Mouse (Mus musculus): ENCODE measurements around the gene Padi4.

Gene Padi4

GRCm38 (mm10) chr4:140740655-140741054 is 33.4 kb downstream of the Padi4 start:
- no peak for DNase-seq (ENCODE audit: low read depth, low spot score)

DNA sequence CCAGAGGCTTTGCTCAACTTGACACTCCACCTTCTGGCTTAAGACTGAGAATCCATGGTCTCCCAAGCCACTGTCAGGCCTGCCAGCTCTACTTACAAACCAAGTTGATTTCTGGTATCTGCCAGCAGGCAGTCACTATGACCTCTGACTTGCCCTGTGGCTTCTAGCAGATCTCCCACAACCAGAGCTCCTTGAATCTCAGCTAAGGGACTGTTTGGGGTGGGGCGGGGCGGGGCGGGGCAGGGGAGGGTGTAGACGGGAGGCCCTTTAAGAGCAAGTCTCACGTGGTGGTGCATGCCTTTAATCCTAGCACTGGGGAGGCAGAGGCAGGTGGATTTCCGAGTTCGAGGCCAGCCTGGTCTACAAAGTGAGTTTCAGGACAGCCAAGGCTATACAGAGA is 41.2 kb downstream of the Padi4 start:
- DNase-seq (ENCODE audit: low read depth, low spot score): no peak

- no peak for DNase-seq (ENCODE audit: low read depth, low spot score)
Measured at GRCm38 (mm10) chr4:140731654-140732053, 42.4 kb downstream of the Padi4 start.

DNA sequence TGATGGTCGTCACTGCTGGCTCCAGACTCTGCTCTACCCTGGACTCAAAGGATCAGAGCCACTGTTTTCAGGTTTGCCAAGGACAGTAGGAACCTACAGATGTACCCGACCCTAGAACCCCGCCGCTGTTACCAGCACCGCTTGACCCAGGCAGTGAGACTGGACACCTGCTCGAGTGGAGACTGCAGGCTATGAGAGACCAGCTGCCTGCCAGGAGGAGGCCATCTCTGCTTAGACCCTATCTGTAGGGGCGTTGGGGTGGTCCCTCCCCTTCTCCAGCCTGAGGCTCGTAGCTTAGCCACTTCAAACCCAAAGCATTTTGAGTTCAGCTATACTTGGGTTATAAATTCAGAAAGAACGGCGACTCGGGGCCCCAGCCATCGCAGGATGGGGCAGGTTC is 47.1 kb downstream of the Padi4 start:
- no peak for DNase-seq (ENCODE audit: low read depth, low spot score)

DNA sequence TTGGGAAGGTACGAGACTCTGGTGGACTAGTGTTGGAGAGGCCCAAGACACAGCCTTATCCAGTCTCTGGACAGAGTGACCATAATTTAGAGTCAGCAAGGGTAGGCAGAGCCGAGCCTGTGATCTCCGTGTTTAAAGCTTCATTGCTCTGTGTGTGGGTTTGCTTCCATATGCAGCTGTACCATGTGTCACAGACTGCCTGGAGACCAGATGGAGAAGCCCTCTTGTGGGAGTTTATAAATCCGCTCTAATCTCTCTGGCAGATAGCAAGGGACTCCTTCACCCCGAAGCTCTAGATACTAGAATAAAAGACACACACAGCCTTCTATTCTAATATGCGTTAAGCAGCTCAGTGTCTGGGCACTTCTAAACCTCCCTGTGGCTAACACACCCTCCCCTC is 49.3 kb downstream of the Padi4 start:
- no peak for DNase-seq (ENCODE audit: low read depth, low spot score)

- peak; percentile 39 for DNase-seq (ENCODE audit: low read depth, low spot score)
Measured at GRCm38 (mm10) chr4:140723801-140724200, 50.2 kb downstream of the Padi4 start.

- DNase-seq (ENCODE audit: low read depth, low spot score): no peak
Measured at GRCm38 (mm10) chr4:140723192-140723591, 50.8 kb downstream of the Padi4 start.

GRCm38 (mm10) chr4:140722710-140723109 is 51.3 kb downstream of the Padi4 start:
- DNase-seq (ENCODE audit: low read depth, low spot score): no peak

GRCm38 (mm10) chr4:140721968-140722490 is 52.0 kb downstream of the Padi4 start:
- DNase-seq (ENCODE audit: low read depth, low spot score): no peak

DNA sequence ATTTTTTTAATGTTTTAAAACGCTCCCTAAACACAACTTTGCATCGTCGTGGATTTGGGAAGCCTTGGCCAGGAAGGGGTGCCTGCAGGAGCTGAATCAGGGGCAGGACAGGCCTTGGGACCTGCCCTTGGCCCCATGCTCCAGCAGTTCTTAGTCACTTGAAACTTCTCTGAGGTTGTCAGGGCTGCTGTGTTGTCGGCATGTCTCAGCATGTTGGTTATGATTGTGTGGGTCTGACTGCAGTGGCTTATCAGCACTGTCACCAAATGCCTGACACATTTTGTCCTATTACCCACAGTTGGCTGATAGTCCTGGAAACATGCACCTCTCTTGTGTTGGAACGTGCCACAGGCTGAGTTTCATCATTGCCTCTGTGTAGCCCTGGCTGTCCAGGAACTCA is 53.9 kb downstream of the Padi4 start:
- DNase-seq (ENCODE audit: low read depth, low spot score): no peak

GRCm38 (mm10) chr4:140718436-140718835 is 55.6 kb downstream of the Padi4 start:
- no peak for DNase-seq (ENCODE audit: low read depth, low spot score)

- DNase-seq (ENCODE audit: low read depth, low spot score): no peak
Measured at GRCm38 (mm10) chr4:140716994-140717393, 57.0 kb downstream of the Padi4 start.

DNA sequence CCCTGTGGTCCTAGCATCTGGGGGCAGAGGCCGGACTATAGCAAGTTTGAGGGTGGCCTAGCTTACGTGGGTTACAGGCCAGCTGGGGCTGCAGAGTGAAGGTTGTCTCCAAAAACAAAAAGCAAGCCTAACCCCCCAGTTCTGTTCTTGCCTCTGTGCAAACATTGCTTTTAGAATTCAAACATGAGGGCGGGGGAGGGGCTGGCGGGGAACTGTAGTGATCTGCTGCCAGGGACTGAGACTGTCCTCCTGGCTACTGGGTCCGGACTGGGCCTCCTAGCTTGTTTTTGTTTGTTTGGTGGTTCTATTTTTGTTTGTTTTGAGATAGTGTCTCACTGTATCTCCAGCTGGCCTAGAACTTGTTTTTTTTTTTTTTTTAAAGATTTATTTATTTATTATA is 59.5 kb downstream of the Padi4 start:
- DNase-seq (ENCODE audit: low read depth, low spot score): no peak

GRCm38 (mm10) chr4:140713480-140714365 is 60.3 kb downstream of the Padi4 start:
- DNase-seq (ENCODE audit: low read depth, low spot score): peak; percentile 76

- DNase-seq (ENCODE audit: low read depth, low spot score): no peak
Measured at GRCm38 (mm10) chr4:140711360-140711759, 62.7 kb downstream of the Padi4 start.

DNA sequence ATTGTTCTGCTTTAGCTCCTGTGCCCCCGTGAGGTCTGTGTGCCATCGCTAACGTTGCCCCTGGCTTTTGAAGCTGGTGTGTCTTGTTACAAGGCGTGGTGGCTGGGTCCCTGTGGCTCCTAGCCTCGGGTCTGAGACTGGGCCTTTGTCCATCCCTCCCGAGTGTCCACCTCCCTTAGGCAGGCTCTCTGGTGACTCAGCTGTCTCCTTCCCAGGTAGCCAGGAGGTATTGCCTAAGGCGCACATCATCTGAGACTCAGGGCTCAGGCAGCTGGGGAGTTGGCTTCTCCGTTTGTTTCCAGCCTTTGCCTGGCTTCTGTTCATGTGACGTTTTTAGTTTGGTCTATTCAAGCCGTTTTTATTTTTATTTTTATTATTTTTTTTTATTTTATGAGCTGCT is 63.3 kb downstream of the Padi4 start:
- DNase-seq (ENCODE audit: low read depth, low spot score): no peak

- no peak for DNase-seq (ENCODE audit: low read depth, low spot score)
Measured at GRCm38 (mm10) chr4:140709617-140710016, 64.4 kb downstream of the Padi4 start.

GRCm38 (mm10) chr4:140709111-140709510 is 64.9 kb downstream of the Padi4 start:
- DNase-seq (ENCODE audit: low read depth, low spot score): no peak

DNA sequence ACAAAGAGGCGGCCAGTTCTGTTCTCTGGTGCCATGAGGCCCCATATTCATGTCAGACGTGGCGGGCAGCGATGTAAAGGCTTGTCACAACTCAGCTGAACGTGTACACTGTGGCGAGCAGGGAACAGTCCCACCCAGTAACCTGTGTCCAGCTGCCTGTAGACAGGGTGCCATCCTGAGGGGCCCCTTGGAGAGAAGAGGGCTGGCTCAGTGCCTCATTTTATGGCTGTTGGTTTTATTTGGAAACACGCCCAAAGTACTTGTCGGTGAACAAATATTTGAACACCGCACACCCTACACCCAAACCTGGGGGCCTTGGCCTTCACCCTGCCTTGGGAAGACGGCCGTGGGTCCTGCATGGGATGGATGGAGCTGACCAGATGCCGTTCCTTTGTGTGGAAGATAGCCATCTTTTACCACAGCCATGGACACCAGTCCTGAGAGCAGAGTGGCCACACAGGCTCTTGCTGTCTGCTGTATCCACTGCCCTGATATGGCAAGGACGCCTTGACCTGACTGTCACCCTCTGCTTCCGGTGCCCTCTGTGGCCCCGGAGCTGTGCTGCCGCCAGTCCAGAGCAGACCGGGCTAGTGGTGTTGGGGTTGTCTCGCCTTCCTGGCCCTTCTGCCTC is 65.6 kb downstream of the Padi4 start:
- DNase-seq (ENCODE audit: low read depth, low spot score): no peak

- DNase-seq (ENCODE audit: low read depth, low spot score): no peak
Measured at GRCm38 (mm10) chr4:140707615-140708014, 66.4 kb downstream of the Padi4 start.

DNA sequence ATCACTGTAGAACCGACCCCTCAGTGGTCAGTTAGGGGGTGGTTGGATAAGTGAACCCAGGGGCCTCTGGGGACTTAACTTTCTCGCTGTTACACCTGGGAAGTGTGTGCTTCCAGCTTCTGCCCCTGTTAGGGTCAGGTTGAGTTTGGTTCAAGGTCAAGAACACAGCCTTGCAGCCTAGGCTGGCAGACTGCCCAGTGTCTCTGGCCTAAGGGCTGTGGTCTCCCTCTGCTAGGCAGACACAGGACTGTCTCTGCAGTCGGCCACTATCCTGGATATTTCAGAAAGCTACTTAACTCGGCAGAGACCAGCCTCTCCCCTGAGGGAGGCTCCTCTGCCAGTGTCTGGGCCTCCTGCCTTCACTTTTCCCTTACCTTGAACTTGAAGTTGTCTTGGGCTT is 69.9 kb downstream of the Padi4 start:
- no peak for DNase-seq (ENCODE audit: low read depth, low spot score)

- DNase-seq (ENCODE audit: low read depth, low spot score): no peak
Measured at GRCm38 (mm10) chr4:140703636-140704035, 70.4 kb downstream of the Padi4 start.

Data from embryo, embryonic 11.5 days (tissue).